ENCODE assay signal across 22 mouse cellular contexts in the genomic region with DNA sequence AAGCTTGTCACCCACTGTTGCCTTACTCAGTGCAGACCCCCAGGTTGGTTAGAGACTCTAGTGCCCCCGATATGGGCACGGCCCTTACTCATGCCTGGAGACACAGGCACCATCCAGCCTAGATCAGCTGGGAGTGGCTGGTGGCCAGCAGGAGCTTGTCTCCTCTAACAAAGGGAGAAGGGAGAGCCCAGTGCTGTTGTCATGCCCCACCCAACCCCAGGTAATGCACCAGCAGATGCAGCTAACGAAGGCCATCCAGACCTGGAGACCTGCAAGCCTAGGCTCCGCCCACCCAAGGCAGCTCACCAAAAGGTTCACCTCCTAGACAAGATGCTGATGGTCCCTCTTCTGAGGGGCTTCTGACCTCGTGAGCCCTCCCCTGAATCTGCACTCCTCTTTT. TPM values are rescaled to one million over a fixed set of nuclear protein-coding genes. Genes with fewer than 3 reads are reported as not detected.
A peak's percentile ranks its signal among the peaks of the same experiment; 100 is the strongest.
DNase-seq lines count a peak whose midpoint lies in the region; ATAC-seq and TF ChIP-seq lines count a peak whose summit lies in the region.
"Had no signal": no experiment of that assay in that cellular context is flagged by ENCODE, and none has a peak within 500 bp of the region (broad histone marks: within the 10 kb centered on the region; RNA-seq: fewer than 3 reads in every experiment).

No protein-coding gene starts in this region.

- no peak overlapping the region for H3K4me3 ChIP-seq in heart, embryonic 11.5 days (ENCODE audit: low read depth, low read length)
- H3K4me3 ChIP-seq in layer of hippocampus, adult 2 months: no peak overlapping the region
- no peak overlapping the region for H3K4me3 ChIP-seq in midbrain, embryonic 10.5 days
- H3K4me3 ChIP-seq in midbrain, embryonic 13.5 days (replicated peaks): no peak overlapping the region
- H3K4me3 ChIP-seq in left cerebral cortex, adult 2 months: no peak overlapping the region
- H3K4me3 ChIP-seq: embryonic facial prominence, embryonic 15.5 days; erythroblast, embryonic 14.5 days; forebrain, embryonic 10.5 days; intestine, embryonic 15.5 days had no signal

- no peak for DNase-seq in heart, adult 18-20 months
- no peak for DNase-seq in layer of hippocampus, adult 2 months (ENCODE audit: low spot score in 2 of 2)
- DNase-seq in layer of hippocampus, adult 9-11 months: no peak
- no peak for DNase-seq in midbrain, embryonic 10.5 days (ENCODE audit: low spot score)
- no peak for DNase-seq in left cerebral cortex, adult 2 months (ENCODE audit: extremely low spot score in 1 of 2, low spot score in 2 of 2)
- DNase-seq: adrenal gland, adult 2 months; adrenal gland, postnatal 25 days; cerebellum, adult 18-20 months; cerebellum, adult 9-11 months; cerebellum, postnatal 36 days; gastrocnemius, postnatal 10 days had no signal

- H3K4me1 ChIP-seq in heart, embryonic 11.5 days (ENCODE audit: control insufficient read depth, insufficient read depth, low read length): peaks cover 5% of the 10 kb centered on the region; the same call in 1 of the 2 replicates
- H3K4me1 ChIP-seq in midbrain, embryonic 10.5 days: 0 out of 2 replicates have a peak, but pooled peaks cover 4% of the 10 kb centered on the region
- peaks cover 10% of the 10 kb centered on the region; the same call in 1 of the 2 replicates for H3K4me1 ChIP-seq in midbrain, embryonic 13.5 days (replicated peaks)

- no peak for TF ChIP-seq CTCF in layer of hippocampus, adult 2 months (conservative IDR thresholded peaks at IDR 0.05)
- no peak for TF ChIP-seq CTCF in left cerebral cortex, adult 2 months (IDR thresholded peaks at IDR 0.05)

- intact Hi-C loops in left cerebral cortex, adult 2 months (cut with DNase I): no loop called here

- H3K9me3 ChIP-seq in heart, embryonic 11.5 days (replicated peaks; ENCODE audit: control insufficient read depth, low read length): no peaks in the 10 kb centered on the region
- H3K9me3 ChIP-seq in midbrain, embryonic 10.5 days (replicated peaks): no peaks in the 10 kb centered on the region
- no peaks in the 10 kb centered on the region for H3K9me3 ChIP-seq in midbrain, embryonic 13.5 days
- H3K9me3 ChIP-seq: embryonic facial prominence, embryonic 15.5 days; forebrain, embryonic 10.5 days; intestine, embryonic 15.5 days had no signal

- no peaks in the 10 kb centered on the region for H3K27me3 ChIP-seq in heart, embryonic 11.5 days (ENCODE audit: control insufficient read depth, insufficient read depth, low read length)
- no peaks in the 10 kb centered on the region for H3K27me3 ChIP-seq in midbrain, embryonic 10.5 days (ENCODE audit: low read depth, poor library complexity, severe bottlenecking)
- H3K27me3 ChIP-seq in midbrain, embryonic 13.5 days: no peaks in the 10 kb centered on the region
- H3K27me3 ChIP-seq: embryonic facial prominence, embryonic 15.5 days; intestine, embryonic 15.5 days had no signal

- 78% methylated on average over 5 of the region's 5 CpGs for WGBS in heart, embryonic 11.5 days (ENCODE audit: insufficient replicate concordance)
- WGBS in midbrain, embryonic 10.5 days: 90% methylated on average over 5 of the region's 5 CpGs
- WGBS in midbrain, embryonic 13.5 days: 91% methylated on average over 5 of the region's 5 CpGs

- peaks cover 19% of the 10 kb centered on the region for H3K36me3 ChIP-seq in heart, embryonic 11.5 days (ENCODE audit: control insufficient read depth, insufficient read depth, low read length)
- H3K36me3 ChIP-seq in midbrain, embryonic 10.5 days: peaks cover 56% of the 10 kb centered on the region
- peaks cover 59% of the 10 kb centered on the region for H3K36me3 ChIP-seq in midbrain, embryonic 13.5 days

- H3K9ac ChIP-seq in heart, embryonic 11.5 days (ENCODE audit: low read depth, low read length): no peak overlapping the region
- no peak overlapping the region for H3K9ac ChIP-seq in midbrain, embryonic 13.5 days (replicated peaks)
- H3K9ac ChIP-seq: embryonic facial prominence, embryonic 15.5 days; intestine, embryonic 15.5 days had no signal

- H3K4me2 ChIP-seq in heart, embryonic 11.5 days: no peak overlapping the region
- H3K4me2 ChIP-seq in midbrain, embryonic 13.5 days (replicated peaks): no peak overlapping the region
- H3K4me2 ChIP-seq: embryonic facial prominence, embryonic 15.5 days; intestine, embryonic 15.5 days had no signal

- H3K27ac ChIP-seq in heart, embryonic 11.5 days (ENCODE audit: low read depth, low read length): no peak overlapping the region
- H3K27ac ChIP-seq in layer of hippocampus, adult 2 months: 0 out of 2 replicates have a peak overlapping the region, but pooled peaks have one; percentile 14
- 0 out of 2 replicates have a peak overlapping the region, but pooled peaks have one; percentile 13 for H3K27ac ChIP-seq in midbrain, embryonic 10.5 days (replicated peaks)
- no peak overlapping the region for H3K27ac ChIP-seq in midbrain, embryonic 13.5 days
- H3K27ac ChIP-seq in left cerebral cortex, adult 2 months: no peak overlapping the region
- H3K27ac ChIP-seq: embryonic facial prominence, embryonic 15.5 days; forebrain, embryonic 10.5 days; intestine, embryonic 15.5 days had no signal

- 0 out of 2 replicates have a peak, but pooled peaks have one; percentile 2 for ATAC-seq in heart, embryonic 11.5 days (replicated peaks; ENCODE audit: insufficient number of reproducible peaks, low FRiP score, low TSS enrichment)
- ATAC-seq in midbrain, embryonic 13.5 days: no peak
- ATAC-seq: forebrain, embryonic 16.5 days; intestine, embryonic 15.5 days had no signal

RNA-seq across cellular contexts. Expression of a gene that starts 16.5 kb away (rescaled TPM):
- 4.4 and 4.5 TPM in 2 replicates for polyA plus RNA-seq in heart, embryonic 11.5 days (2014; fragmentation: Nextera tagmentation; extraction: Ambion mirVana)
- 1 to 10 TPM; 4.6 to 5.6 TPM for total RNA-seq in heart, adult 18-20 months (2021)
- total RNA-seq in layer of hippocampus, adult 2 months (2021): under 1 TPM; 0.64 to 0.91 TPM
- polyA plus RNA-seq in midbrain, embryonic 10.5 days (2016; fragmentation: Nextera tagmentation; extraction: Ambion mirVana): 0.78 and 0.93 TPM in 2 replicates
- polyA plus RNA-seq in midbrain, embryonic 13.5 days (2015; fragmentation: Nextera tagmentation; extraction: Ambion mirVana): 1.3 and 1.4 TPM in 2 replicates
- total RNA-seq in left cerebral cortex, adult 2 months (2021): 1 to 10 TPM in 1 of 2 experiments, under 1 TPM in 1; 0.88 to 1.3 TPM

RNA-seq across cellular contexts. Expression of a gene that starts 16.6 kb away (rescaled TPM):
- polyA plus RNA-seq in heart, embryonic 11.5 days (2014; fragmentation: Nextera tagmentation; extraction: Ambion mirVana): 23.8 and 26.2 TPM in 2 replicates
- 10 to 100 TPM; 11.6 to 16.4 TPM for total RNA-seq in heart, adult 18-20 months (2021)
- total RNA-seq in layer of hippocampus, adult 2 months (2021): 1 to 10 TPM; 6.6 to 8.4 TPM
- polyA plus RNA-seq in midbrain, embryonic 10.5 days (2016; fragmentation: Nextera tagmentation; extraction: Ambion mirVana): 10.1 and 10.5 TPM in 2 replicates
- polyA plus RNA-seq in midbrain, embryonic 13.5 days (2015; fragmentation: Nextera tagmentation; extraction: Ambion mirVana): 3.9 and 4.1 TPM in 2 replicates
- total RNA-seq in left cerebral cortex, adult 2 months (2021): 1 to 10 TPM; 7.8 to 9.3 TPM

RNA-seq across cellular contexts. Expression of a gene that starts 32.1 kb away (rescaled TPM):
- polyA plus RNA-seq in heart, embryonic 11.5 days (2014; fragmentation: Nextera tagmentation; extraction: Ambion mirVana): 3.2 and 3.9 TPM in 2 replicates
- not detected for total RNA-seq in heart, adult 18-20 months (2021)
- under 1 TPM; 0.34 to 0.46 TPM for total RNA-seq in layer of hippocampus, adult 2 months (2021)
- polyA plus RNA-seq in midbrain, embryonic 10.5 days (2016; fragmentation: Nextera tagmentation; extraction: Ambion mirVana): 1.4 and 2.2 TPM in 2 replicates
- polyA plus RNA-seq in midbrain, embryonic 13.5 days (2015; fragmentation: Nextera tagmentation; extraction: Ambion mirVana): not detected in 2 replicates
- not detected for total RNA-seq in left cerebral cortex, adult 2 months (2021)
- total RNA-seq: adrenal gland, adult 2 months; adrenal gland, postnatal 25 days; ES-E14; gastrocnemius, postnatal 10 days; gastrocnemius, postnatal 4 days; heart, postnatal 25 days had no signal
- polyA plus RNA-seq: adrenal gland, adult 2 months; forebrain, embryonic 16.5 days; hindbrain, embryonic 11.5 days had no signal

RNA-seq across cellular contexts. Expression of a gene that starts 44.1 kb away (rescaled TPM):
- polyA plus RNA-seq in heart, embryonic 11.5 days (2014; fragmentation: Nextera tagmentation; extraction: Ambion mirVana): 0.34 and 0.62 TPM in 2 replicates
- 1 to 10 TPM in 1 of 2 experiments, under 1 TPM in 1; 0.87 to 1.4 TPM for total RNA-seq in heart, adult 18-20 months (2021)
- 1 to 10 TPM; 1.6 to 1.7 TPM for total RNA-seq in layer of hippocampus, adult 2 months (2021)
- polyA plus RNA-seq in midbrain, embryonic 10.5 days (2016; fragmentation: Nextera tagmentation; extraction: Ambion mirVana): 0.14 and 0.58 TPM in 2 replicates
- polyA plus RNA-seq in midbrain, embryonic 13.5 days (2015; fragmentation: Nextera tagmentation; extraction: Ambion mirVana): 0.55 and 0.70 TPM in 2 replicates
- 1 to 10 TPM; 2.3 to 4.6 TPM for total RNA-seq in left cerebral cortex, adult 2 months (2021)

RNA-seq across cellular contexts. Expression of a gene that starts 44.1 kb away (rescaled TPM):
- 78.7 and 79.2 TPM in 2 replicates for polyA plus RNA-seq in heart, embryonic 11.5 days (2014; fragmentation: Nextera tagmentation; extraction: Ambion mirVana)
- 100 to 1,000 TPM; 112 TPM for total RNA-seq in heart, adult 18-20 months (2021)
- total RNA-seq in layer of hippocampus, adult 2 months (2021): 10 to 100 TPM; 10.2 to 13.4 TPM
- 36.2 and 39.4 TPM in 2 replicates for polyA plus RNA-seq in midbrain, embryonic 10.5 days (2016; fragmentation: Nextera tagmentation; extraction: Ambion mirVana)
- polyA plus RNA-seq in midbrain, embryonic 13.5 days (2015; fragmentation: Nextera tagmentation; extraction: Ambion mirVana): 14.3 and 15.0 TPM in 2 replicates
- total RNA-seq in left cerebral cortex, adult 2 months (2021): 10 to 100 TPM in 1 of 2 experiments, 1 to 10 TPM in 1; 8.7 to 11.1 TPM

Comparison
In these comparisons a context has a peak if more than half of its experiments do, and no peak if none do; other contexts are left out.
1. H3K27ac ChIP-seq: peak in layer of hippocampus, adult 2 months (single experiment) and midbrain, embryonic 10.5 days (single experiment); none in heart, embryonic 11.5 days (single experiment), midbrain, embryonic 13.5 days (single experiment) and left cerebral cortex, adult 2 months (single experiment).